Mouse (Mus musculus): Measurements from ENCODE around the gene Dact2. TPM values are rescaled to one million over a fixed set of nuclear protein-coding genes. Genes with fewer than 3 reads are reported as not detected.

The Dact2 gene
- polyA plus RNA-seq, 1 experiment from 2014 or later, result 3.3 TPM

GRCm38 (mm10) chr17:14174401-14174800, 29.7 kb downstream of the Dact2 start:
- no peaks in the 10 kb centered on the region for H3K27me3 ChIP-seq (ENCODE audit: control insufficient read depth, insufficient read depth, low read length)
- no peaks in the 10 kb centered on the region for H3K36me3 ChIP-seq (ENCODE audit: control insufficient read depth, insufficient read depth, low read length)
- H3K27ac ChIP-seq (ENCODE audit: low read length), result no peak overlapping the region
- no peak overlapping the region for H3K4me2 ChIP-seq (ENCODE audit: low read depth, low read length)
- no peak overlapping the region for H3K9ac ChIP-seq (ENCODE audit: low read length)
- H3K9me3 ChIP-seq (replicated peaks; ENCODE audit: control insufficient read depth, low read length), result no peaks in the 10 kb centered on the region
- H3K4me1 ChIP-seq (ENCODE audit: control insufficient read depth, insufficient read depth, low read length), result peaks cover 31% of the 10 kb centered on the region
- ATAC-seq (ENCODE audit: insufficient read depth, low FRiP score), result no peak
- WGBS, result 74% methylated on average over 3 of the region's 3 CpGs
- no peak overlapping the region for H3K4me3 ChIP-seq (replicated peaks; ENCODE audit: low read length)

GRCm38 (mm10) chr17:14173459-14173858, 30.6 kb downstream of the Dact2 start:
- Histone ChIP-seq H3K9ac (ENCODE audit: low read length) (no peak overlapping the region), H3K27me3 (ENCODE audit: control insufficient read depth, insufficient read depth, low read length) (no peaks in the 10 kb centered on the region), H3K9me3 (replicated peaks; ENCODE audit: control insufficient read depth, low read length) (no peaks in the 10 kb centered on the region), H3K36me3 (ENCODE audit: control insufficient read depth, insufficient read depth, low read length) (no peaks in the 10 kb centered on the region), H3K4me2 (ENCODE audit: low read depth, low read length) (no peak overlapping the region), H3K27ac (ENCODE audit: low read length) (no peak overlapping the region), H3K4me1 (ENCODE audit: control insufficient read depth, insufficient read depth, low read length) (peaks cover 31% of the 10 kb centered on the region), H3K4me3 (replicated peaks; ENCODE audit: low read length) (no peak overlapping the region)
- 33% methylated on average over 1 of the region's 1 CpGs for WGBS
- peak; percentile 12; the same call in 1 of the 2 replicates for ATAC-seq (ENCODE audit: insufficient read depth, low FRiP score)

GRCm38 (mm10) chr17:14172731-14173130, 31.4 kb downstream of the Dact2 start:
- H3K27me3 ChIP-seq (ENCODE audit: control insufficient read depth, insufficient read depth, low read length), result no peaks in the 10 kb centered on the region
- H3K4me1 ChIP-seq (ENCODE audit: control insufficient read depth, insufficient read depth, low read length), result peaks cover 29% of the 10 kb centered on the region
- no peak overlapping the region for H3K4me2 ChIP-seq (ENCODE audit: low read depth, low read length)
- H3K4me3 ChIP-seq (replicated peaks; ENCODE audit: low read length), result no peak overlapping the region
- no peak overlapping the region for H3K27ac ChIP-seq (ENCODE audit: low read length)
- H3K9me3 ChIP-seq (replicated peaks; ENCODE audit: control insufficient read depth, low read length), result no peaks in the 10 kb centered on the region
- ATAC-seq (ENCODE audit: insufficient read depth, low FRiP score), result no peak
- no peak overlapping the region for H3K9ac ChIP-seq (ENCODE audit: low read length)
- H3K36me3 ChIP-seq (ENCODE audit: control insufficient read depth, insufficient read depth, low read length), result no peaks in the 10 kb centered on the region

- 35% methylated on average over 3 of the region's 3 CpGs for WGBS
- no peak overlapping the region for H3K4me2 ChIP-seq (ENCODE audit: low read depth, low read length)
- no peaks in the 10 kb centered on the region for H3K27me3 ChIP-seq (ENCODE audit: control insufficient read depth, insufficient read depth, low read length)
- H3K36me3 ChIP-seq (ENCODE audit: control insufficient read depth, insufficient read depth, low read length), result no peaks in the 10 kb centered on the region
- H3K9ac ChIP-seq (ENCODE audit: low read length), result no peak overlapping the region
- no peak overlapping the region for H3K4me3 ChIP-seq (replicated peaks; ENCODE audit: low read length)
- peaks cover 32% of the 10 kb centered on the region for H3K4me1 ChIP-seq (ENCODE audit: control insufficient read depth, insufficient read depth, low read length)
- no peak for ATAC-seq (ENCODE audit: insufficient read depth, low FRiP score)
- H3K9me3 ChIP-seq (replicated peaks; ENCODE audit: control insufficient read depth, low read length), result no peaks in the 10 kb centered on the region
- H3K27ac ChIP-seq (ENCODE audit: low read length), result no peak overlapping the region
Observed at GRCm38 (mm10) chr17:14172184-14172583, 31.9 kb downstream of the Dact2 start.

GRCm38 (mm10) chr17:14170961-14171479, 33.1 kb downstream of the Dact2 start:
- no peak overlapping the region for H3K4me2 ChIP-seq (ENCODE audit: low read depth, low read length)
- no peak for ATAC-seq (ENCODE audit: insufficient read depth, low FRiP score)
- H3K4me1 ChIP-seq (ENCODE audit: control insufficient read depth, insufficient read depth, low read length), result peaks cover 41% of the 10 kb centered on the region
- H3K27me3 ChIP-seq (ENCODE audit: control insufficient read depth, insufficient read depth, low read length), result no peaks in the 10 kb centered on the region
- no peak overlapping the region for H3K9ac ChIP-seq (ENCODE audit: low read length)
- no peak overlapping the region for H3K4me3 ChIP-seq (replicated peaks; ENCODE audit: low read length)
- no peak overlapping the region for H3K27ac ChIP-seq (ENCODE audit: low read length)
- H3K36me3 ChIP-seq (ENCODE audit: control insufficient read depth, insufficient read depth, low read length), result no peaks in the 10 kb centered on the region
- WGBS, result 45% methylated on average over 5 of the region's 5 CpGs
- no peaks in the 10 kb centered on the region for H3K9me3 ChIP-seq (replicated peaks; ENCODE audit: control insufficient read depth, low read length)

GRCm38 (mm10) chr17:14169431-14169830, 34.7 kb downstream of the Dact2 start:
- H3K4me2 ChIP-seq (ENCODE audit: low read depth, low read length), result no peak overlapping the region
- H3K4me1 ChIP-seq (ENCODE audit: control insufficient read depth, insufficient read depth, low read length), result peaks cover 47% of the 10 kb centered on the region
- no peak for ATAC-seq (ENCODE audit: insufficient read depth, low FRiP score)

GRCm38 (mm10) chr17:14167594-14167993, 36.5 kb downstream of the Dact2 start:
- H3K27me3 ChIP-seq (ENCODE audit: control insufficient read depth, insufficient read depth, low read length), result no peaks in the 10 kb centered on the region
- ATAC-seq (ENCODE audit: insufficient read depth, low FRiP score), result no peak
- no peak overlapping the region for H3K4me2 ChIP-seq (ENCODE audit: low read depth, low read length)
- H3K36me3 ChIP-seq (ENCODE audit: control insufficient read depth, insufficient read depth, low read length), result no peaks in the 10 kb centered on the region
- H3K9me3 ChIP-seq (replicated peaks; ENCODE audit: control insufficient read depth, low read length), result no peaks in the 10 kb centered on the region
- H3K27ac ChIP-seq (ENCODE audit: low read length), result no peak overlapping the region
- 63% methylated on average over 5 of the region's 5 CpGs for WGBS
- no peak overlapping the region for H3K9ac ChIP-seq (ENCODE audit: low read length)
- H3K4me1 ChIP-seq (ENCODE audit: control insufficient read depth, insufficient read depth, low read length), result peaks cover 42% of the 10 kb centered on the region
- no peak overlapping the region for H3K4me3 ChIP-seq (replicated peaks; ENCODE audit: low read length)

More at GRCm38 (mm10) chr17:14169431-14169830, 34.7 kb downstream of the Dact2 start:
- H3K36me3 ChIP-seq (ENCODE audit: control insufficient read depth, insufficient read depth, low read length), result no peaks in the 10 kb centered on the region
- no peaks in the 10 kb centered on the region for H3K27me3 ChIP-seq (ENCODE audit: control insufficient read depth, insufficient read depth, low read length)
- no peak overlapping the region for H3K4me3 ChIP-seq (replicated peaks; ENCODE audit: low read length)
- 63% methylated on average over 11 of the region's 11 CpGs for WGBS
- H3K9ac ChIP-seq (ENCODE audit: low read length), result no peak overlapping the region
- H3K27ac ChIP-seq (ENCODE audit: low read length), result no peak overlapping the region
- H3K9me3 ChIP-seq (replicated peaks; ENCODE audit: control insufficient read depth, low read length), result no peaks in the 10 kb centered on the region

- H3K4me3 ChIP-seq (replicated peaks; ENCODE audit: low read length), result no peak overlapping the region
Observed at GRCm38 (mm10) chr17:14166746-14167432, 37.2 kb downstream of the Dact2 start.

GRCm38 (mm10) chr17:14165934-14166610, 38.0 kb downstream of the Dact2 start:
- no peak for ATAC-seq (ENCODE audit: insufficient read depth, low FRiP score)
- H3K9ac ChIP-seq (ENCODE audit: low read length), result no peak overlapping the region
- H3K4me1 ChIP-seq (ENCODE audit: control insufficient read depth, insufficient read depth, low read length), result peaks cover 35% of the 10 kb centered on the region
- no peaks in the 10 kb centered on the region for H3K36me3 ChIP-seq (ENCODE audit: control insufficient read depth, insufficient read depth, low read length)
- no peak overlapping the region for H3K4me2 ChIP-seq (ENCODE audit: low read depth, low read length)
- no peaks in the 10 kb centered on the region for H3K9me3 ChIP-seq (replicated peaks; ENCODE audit: control insufficient read depth, low read length)
- H3K4me3 ChIP-seq (replicated peaks; ENCODE audit: low read length), result no peak overlapping the region
- H3K27me3 ChIP-seq (ENCODE audit: control insufficient read depth, insufficient read depth, low read length), result no peaks in the 10 kb centered on the region
- 56% methylated on average over 9 of the region's 9 CpGs for WGBS
- no peak overlapping the region for H3K27ac ChIP-seq (ENCODE audit: low read length)

More at GRCm38 (mm10) chr17:14166746-14167432, 37.2 kb downstream of the Dact2 start:
- ATAC-seq (ENCODE audit: insufficient read depth, low FRiP score), result peak; percentile 35; the same call in 1 of the 2 replicates
- WGBS, result 48% methylated on average over 6 of the region's 6 CpGs
- Histone ChIP-seq H3K36me3 (ENCODE audit: control insufficient read depth, insufficient read depth, low read length) (no peaks in the 10 kb centered on the region), H3K27me3 (ENCODE audit: control insufficient read depth, insufficient read depth, low read length) (no peaks in the 10 kb centered on the region), H3K4me1 (ENCODE audit: control insufficient read depth, insufficient read depth, low read length) (peaks cover 37% of the 10 kb centered on the region), H3K9me3 (replicated peaks; ENCODE audit: control insufficient read depth, low read length) (no peaks in the 10 kb centered on the region), H3K4me2 (ENCODE audit: low read depth, low read length) (no peak overlapping the region), H3K27ac (ENCODE audit: low read length) (no peak overlapping the region), H3K9ac (ENCODE audit: low read length) (no peak overlapping the region)

Measured in stomach, embryonic 16.5 days (tissue).